Mouse (Mus musculus): ENCODE results near the gene Hif3a.

- TF ChIP-seq CTCF (conservative IDR thresholded peaks at IDR 0.05; ENCODE audit: low read length) (no peak), NANOG (IDR thresholded peaks at IDR 0.05; ENCODE audit: borderline replicate concordance, low read length) (no peak), POU5F1 (IDR thresholded peaks at IDR 0.05; ENCODE audit: borderline replicate concordance, low read length) (no peak)
Measured at GRCm38 (mm10) chr7:17015381-17015780, 46.8 kb downstream of the Hif3a start.

All from E14TG2a.4 (cell line).